Mouse (Mus musculus) CH12F3 (cell line): ENCODE data around the gene Hs3st3a1.

ENCODE experiments used
- in situ Hi-C: fragments of 300-500 bp; cut with MboI; formaldehyde crosslinking; loops from 2 replicates; pipeline ENCODE4 v1.14.3; 2020; ENCODE audit warnings: low sequenced_read_pairs

Gene Hs3st3a1

GRCm38 (mm10) chr11:64473679-64474078, 38.5 kb downstream of the Hs3st3a1 start:
- in situ Hi-C loops: no loop called here

DNA sequence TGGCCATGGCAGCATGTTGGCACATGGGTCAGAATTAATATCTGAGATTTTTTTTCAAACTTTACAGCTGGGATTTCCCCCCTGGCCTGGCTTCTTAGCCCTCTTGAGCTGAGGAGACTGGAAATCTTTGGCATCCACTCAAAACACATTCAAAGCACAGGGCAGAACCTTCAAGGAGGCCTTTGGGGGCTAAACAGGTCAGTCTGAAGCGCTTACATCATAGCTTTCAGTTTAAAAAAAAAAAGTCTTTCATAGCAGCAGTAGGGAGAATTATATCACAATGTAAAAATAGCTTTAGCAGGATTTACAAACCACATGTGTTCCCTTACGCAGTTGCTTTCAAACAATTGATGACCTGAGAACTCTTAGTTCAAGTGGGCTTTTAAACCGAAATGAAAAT, 46.3 kb downstream of the Hs3st3a1 start:
- in situ Hi-C loops: no loop called here

DNA sequence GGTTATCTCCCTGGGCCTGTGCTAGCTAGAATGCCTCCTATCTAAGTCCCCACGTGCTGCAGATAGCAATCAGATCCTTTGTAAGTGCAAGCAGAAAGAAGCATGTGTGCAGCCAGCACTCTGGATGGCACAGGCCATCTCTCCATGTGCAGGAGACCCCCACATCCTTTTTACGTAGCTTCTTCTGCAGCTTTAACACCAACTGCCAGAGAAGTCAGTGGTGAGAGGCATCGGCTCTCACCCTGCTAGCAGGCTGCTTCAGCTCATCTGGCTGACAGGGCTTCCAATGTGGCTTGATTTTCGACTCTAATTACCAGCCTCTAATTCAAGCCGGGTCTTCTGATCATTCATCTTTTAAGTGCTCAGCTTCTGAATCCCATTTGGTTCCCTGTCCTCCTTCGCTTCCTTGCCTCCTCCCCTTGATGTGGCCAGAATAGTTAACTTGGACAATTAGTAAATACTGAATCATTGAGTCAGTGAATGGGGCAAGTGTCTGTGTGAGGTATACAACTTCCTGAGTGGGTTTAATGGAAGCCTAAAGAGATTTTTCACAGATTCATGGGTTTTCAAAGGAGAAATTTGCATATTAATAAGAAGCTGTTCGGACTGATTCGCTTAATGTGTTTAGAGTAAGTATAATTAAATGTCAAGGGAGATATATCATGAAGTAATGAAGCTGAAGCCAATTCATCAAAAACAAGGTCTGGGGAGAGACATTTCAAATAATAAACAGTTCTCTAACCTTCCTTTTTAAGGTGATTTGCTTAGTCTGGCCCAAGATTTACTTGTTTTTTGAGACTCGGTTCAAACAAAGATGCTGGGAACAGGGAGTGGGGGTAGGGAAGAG, 54.7 kb downstream of the Hs3st3a1 start:
- in situ Hi-C loops: no loop called here

GRCm38 (mm10) chr11:64494448-64494847, 59.3 kb downstream of the Hs3st3a1 start:
- in situ Hi-C loops: no loop called here

- in situ Hi-C loops: no loop called here
These were observed 60.8 kb downstream of the Hs3st3a1 start for GRCm38 (mm10) chr11:64495935-64496334.

DNA sequence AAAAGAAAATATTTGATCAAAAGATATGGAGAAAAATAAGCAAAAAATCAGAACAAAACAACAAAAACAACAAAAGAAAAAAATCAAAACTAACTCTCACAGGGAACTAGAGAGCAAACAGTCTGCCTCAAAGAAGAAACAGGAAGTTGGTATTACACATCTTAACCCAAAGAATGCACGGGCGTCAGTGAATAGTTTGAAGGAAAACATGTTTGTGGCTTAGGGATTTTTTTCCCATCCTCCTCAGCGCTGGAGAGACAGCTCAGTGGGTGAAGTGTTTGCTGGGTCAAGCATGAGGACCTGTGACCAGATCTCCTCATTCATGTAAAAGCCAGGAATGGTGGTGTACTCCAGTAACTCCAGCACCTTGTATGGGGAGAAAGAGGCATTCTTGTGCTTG, 61.5 kb downstream of the Hs3st3a1 start:
- in situ Hi-C loops: no loop called here

DNA sequence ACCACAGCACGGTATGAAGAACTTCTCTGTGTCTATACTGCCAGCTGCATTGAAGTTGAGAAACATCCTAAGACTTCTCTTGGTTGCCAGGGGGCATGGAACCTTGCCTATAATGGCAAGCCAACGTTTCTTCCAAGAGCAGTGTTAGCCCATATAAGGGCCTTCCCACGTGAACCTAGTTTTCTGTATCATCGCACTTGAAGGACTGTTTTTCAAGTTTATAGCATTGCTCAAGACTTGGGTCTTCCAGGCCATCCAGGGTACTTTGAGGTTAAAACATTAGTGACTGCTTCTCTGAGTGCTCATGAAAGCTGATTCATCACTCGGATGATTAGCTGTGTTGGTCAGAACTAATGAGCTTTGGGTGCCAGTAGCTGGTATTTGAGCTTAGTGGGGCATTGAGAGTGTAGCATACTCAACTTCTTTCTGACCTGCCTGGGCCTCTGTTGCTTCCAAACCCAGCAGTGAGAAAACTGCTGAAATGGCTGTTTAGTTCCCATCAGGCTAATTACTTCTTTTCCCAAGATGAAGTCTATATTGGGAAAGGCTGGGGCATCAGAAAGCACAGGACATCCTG, 65.5 kb downstream of the Hs3st3a1 start:
- in situ Hi-C loops: no loop called here

- in situ Hi-C loops: no loop called here
These were observed 67.9 kb downstream of the Hs3st3a1 start for GRCm38 (mm10) chr11:64503040-64503439.

GRCm38 (mm10) chr11:64505924-64506323, 70.8 kb downstream of the Hs3st3a1 start:
- in situ Hi-C loops: no loop called here

DNA sequence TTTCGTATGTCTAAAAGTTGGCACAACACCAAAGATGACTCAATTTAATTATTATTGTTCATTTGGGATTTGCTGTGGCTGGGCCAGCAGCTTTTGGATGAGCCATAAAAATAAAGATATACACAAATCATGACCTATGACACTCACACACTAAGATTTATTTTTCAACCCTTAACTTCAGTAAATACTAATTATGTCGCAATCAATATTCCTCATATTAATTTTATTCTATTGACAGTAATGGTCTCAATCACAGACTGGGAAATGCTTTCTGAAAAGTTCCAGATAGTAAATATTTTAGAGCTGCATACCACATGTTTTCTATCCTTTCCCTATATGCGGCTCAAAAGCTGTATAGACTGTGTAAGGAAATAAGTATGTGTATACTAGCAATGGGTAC, 71.9 kb downstream of the Hs3st3a1 start:
- in situ Hi-C loops: no loop called here

- in situ Hi-C loops: no loop called here
These were observed 74.0 kb downstream of the Hs3st3a1 start for GRCm38 (mm10) chr11:64509106-64509505.

GRCm38 (mm10) chr11:64512301-64512700, 77.2 kb downstream of the Hs3st3a1 start:
- in situ Hi-C loops: no loop called here

DNA sequence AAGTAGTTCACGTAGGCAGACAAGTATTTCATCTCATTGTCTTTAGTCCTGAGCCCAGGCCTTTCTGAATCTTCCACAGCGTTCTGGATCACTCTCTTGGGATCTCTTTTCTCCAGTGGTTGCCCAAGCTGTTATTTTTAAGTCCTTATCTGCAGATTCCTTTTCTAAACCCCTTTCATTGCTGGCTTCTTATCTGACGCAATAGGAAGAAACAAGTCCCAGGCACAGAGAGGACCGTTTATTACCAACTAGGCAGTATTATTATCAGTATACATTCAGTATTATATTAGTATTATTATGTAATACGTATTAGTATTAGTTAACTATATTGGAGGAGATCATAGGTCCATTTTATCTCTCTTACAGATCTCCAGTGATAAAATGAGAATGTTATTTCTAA, 78.3 kb downstream of the Hs3st3a1 start:
- in situ Hi-C loops: no loop called here

DNA sequence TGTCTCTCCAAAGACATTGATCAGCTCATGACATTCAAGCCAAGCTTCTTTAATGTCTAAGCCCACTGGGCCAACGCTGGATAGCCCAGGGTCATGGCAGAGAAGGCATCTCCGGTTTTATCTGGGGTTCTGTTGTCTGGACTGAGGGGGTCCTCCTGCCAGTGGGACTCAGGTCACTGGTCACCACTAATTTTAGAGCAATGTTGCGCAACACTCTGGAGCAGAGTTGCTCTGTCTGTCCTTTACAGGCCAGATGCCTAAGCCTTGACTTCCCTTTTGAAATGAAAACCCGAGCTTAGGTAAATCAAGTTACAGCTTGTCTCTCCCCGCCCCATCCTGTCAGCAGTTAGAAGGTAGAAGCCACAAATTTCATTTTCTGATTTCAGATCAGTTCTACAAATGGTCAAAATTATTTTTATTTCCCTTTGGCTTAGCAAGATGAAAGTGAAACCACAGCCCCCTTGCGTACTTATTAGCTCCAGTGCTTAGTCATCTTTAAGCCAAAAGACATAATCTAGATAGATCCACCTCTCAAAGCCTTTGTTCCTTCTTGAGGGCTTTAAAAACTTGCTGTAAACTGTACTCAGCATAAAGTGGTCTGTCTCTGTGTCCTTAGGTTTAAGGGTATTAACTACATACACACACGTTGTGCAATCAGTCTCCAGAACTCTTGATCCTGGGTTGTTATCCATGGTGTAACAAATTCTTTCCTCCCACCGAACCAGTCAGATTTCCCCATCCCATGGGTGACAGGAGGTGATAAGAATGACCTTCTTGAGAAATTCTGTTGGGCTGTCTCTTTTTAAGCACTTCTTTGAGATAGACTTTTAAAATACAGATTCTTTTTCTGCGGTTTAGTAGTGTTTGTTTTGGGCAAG, 81.8 kb downstream of the Hs3st3a1 start:
- in situ Hi-C loops: no loop called here

DNA sequence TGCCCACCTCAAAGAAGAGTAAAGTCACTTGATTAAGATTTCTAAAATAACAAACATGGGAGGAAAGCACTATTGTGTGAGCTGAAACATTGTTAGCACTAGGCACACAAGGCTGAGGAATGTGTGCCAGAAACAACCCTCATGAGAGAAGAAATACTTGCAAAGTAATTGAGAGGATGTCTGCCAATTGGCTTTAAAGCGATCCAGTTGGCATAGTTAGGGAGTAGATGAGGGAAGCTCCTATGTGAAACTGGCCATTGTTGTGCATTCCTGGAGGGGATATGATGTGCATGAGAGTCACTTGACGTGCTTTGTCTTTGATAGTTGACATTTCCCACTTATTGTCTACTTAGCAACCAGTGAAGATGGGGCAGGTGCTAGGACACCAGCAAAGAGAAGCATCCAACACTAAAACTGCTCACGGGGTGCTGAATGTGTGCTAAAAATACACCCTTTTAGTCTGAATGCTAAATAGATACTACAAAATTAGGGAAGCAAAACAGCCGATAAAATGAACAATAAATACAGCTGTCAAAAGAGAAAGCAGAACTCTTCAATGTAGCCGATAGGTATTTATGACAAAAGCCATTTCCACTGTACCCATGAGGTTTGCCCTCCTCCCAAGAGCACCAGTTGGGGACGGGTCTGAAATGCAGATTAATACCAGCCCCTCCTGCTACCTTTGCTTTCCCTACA, 83.2 kb downstream of the Hs3st3a1 start:
- in situ Hi-C loops: no loop called here

GRCm38 (mm10) chr11:64523993-64524570, 89.0 kb downstream of the Hs3st3a1 start:
- in situ Hi-C loops: no loop called here

DNA sequence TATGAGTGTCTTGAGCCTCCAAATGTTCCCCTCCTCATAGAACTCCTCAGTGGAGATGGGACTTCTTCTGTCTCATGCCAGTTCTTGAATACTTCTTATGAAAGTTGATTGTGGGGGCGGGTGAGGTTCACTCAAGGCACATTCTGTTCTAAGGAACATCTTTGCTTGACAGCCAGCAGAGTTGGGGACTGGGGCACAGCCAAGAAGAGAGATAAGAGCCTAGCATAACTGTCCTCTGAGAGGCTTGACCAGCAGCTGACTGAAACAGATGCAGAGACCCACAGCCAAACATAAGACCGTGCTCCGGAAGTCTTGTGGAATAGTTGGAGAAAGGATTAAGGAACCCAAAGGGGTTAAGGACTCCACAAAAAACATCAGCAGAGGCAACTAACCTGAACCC, 102.1 kb downstream of the Hs3st3a1 start:
- in situ Hi-C loops: no loop called here

- in situ Hi-C loops: no loop called here
These were observed 106.7 kb downstream of the Hs3st3a1 start for GRCm38 (mm10) chr11:64541866-64542265.

DNA sequence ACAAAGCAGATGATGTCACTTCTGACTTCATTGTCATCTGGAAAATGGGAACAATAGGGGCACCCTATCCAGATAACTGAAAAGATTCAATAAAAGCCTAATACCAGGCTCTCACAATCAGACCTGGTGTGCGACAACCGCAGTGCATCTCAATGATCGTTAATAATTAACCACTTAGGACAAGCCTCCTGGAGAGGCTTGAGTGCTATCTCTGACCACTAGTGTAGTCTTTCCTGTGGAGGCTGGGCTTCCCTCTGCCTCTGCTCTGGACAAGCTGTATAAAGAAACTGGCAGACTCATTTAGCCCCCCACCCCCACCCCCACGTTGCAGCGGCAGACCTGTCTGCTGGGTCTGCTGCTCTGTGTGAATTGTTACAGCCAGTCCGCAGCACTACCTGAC, 107.2 kb downstream of the Hs3st3a1 start:
- in situ Hi-C loops: no loop called here

- in situ Hi-C loops: no loop called here
These were observed 108.1 kb downstream of the Hs3st3a1 start for GRCm38 (mm10) chr11:64543181-64543641.
